Mouse (Mus musculus) neutrophil, adult 65 days (primary cell): ENCODE data around the gene Slc15a1. TPM values are rescaled to one million over a fixed set of nuclear protein-coding genes. Genes with fewer than 3 reads are reported as not detected.

ENCODE experiments used
- total RNA-seq: library from RNA; stranded (reverse); gene quantifications from 2 replicates; pipeline ENCODE4 v1.2.4, GENCODE M21; 2023

The Slc15a1 gene
- not detected in 2 replicates for total RNA-seq

DNA sequence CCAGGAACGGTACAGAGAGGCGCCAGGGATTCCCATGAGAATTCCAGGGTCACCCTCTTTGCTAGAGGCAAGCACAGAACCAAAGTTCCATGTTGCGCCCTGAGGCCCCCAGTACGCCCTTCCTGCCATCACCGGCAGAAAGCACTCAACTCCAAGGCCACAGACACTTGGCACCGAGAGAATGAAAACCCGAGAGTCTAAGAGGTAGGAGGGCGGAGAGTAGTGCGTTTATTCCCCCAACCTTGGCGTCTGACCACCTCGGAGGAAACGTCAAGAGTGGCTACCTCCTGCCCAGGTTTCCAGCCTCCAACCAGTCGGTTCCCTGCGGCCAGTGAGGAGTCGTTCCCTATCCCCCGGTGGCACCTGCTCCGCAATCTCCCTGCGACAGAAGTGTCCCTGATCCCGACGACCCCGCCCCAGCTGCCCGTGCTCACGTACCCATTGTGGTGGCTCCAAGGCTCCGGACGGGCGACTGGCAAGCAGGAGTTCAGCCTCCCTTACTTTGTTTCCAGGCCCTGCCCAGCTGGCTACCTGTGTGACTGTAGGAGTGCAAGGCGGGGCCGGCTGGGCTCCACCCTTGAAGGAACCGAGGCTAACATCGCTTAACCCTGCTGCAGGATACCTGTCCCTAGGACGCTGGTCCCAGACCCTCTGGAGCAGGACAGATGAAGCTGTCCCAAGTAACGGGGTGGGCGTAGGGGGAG, at the start of gene Slc15a1:
Gene Slc15a1, minus strand, starts transcription at position 472 of the 704 bp plus-strand sequence.

Other genes with a start within 250 kb of the Slc15a1 start
- 186 and 211 TPM in 2 replicates for gene Stk24, start 125.2 kb downstream of the Slc15a1 start, total RNA-seq